ENCODE assay signal across 9 mouse cellular contexts in genomic region chr5:77807726-77808125, GRCm38 (mm10).
A peak's percentile ranks its signal among the peaks of the same experiment; 100 is the strongest.
DNase-seq lines count a peak whose midpoint lies in the region; TF ChIP-seq lines count a peak whose summit lies in the region.
"Had no signal": no experiment of that assay in that cellular context is flagged by ENCODE, and none has a peak within 500 bp of the region (broad histone marks: within the 10 kb centered on the region; RNA-seq: fewer than 3 reads in every experiment).

No protein-coding gene starts in this region.

- DNase-seq in heart, adult 11 months = peak; percentile 85
- no peak for DNase-seq in heart, postnatal 25 days (ENCODE audit: low spot score)
- DNase-seq in MEL (ENCODE audit: low read depth, low spot score) = peak; percentile 47
- DNase-seq in cerebellum, postnatal 14 days = peak; percentile 87 to 90
- peak; percentile 43 to 61 for DNase-seq in gastrocnemius, postnatal 4 days (ENCODE audit: low spot score in 2 of 2)
- DNase-seq in layer of hippocampus, postnatal 14 days (ENCODE audit: low spot score in 2 of 2) = peak; percentile 75 to 85
- peak; percentile 81 for DNase-seq in mesoderm, embryonic 11.5 days (ENCODE audit: low read depth, low spot score)
- peak; percentile 31 for DNase-seq in urinary bladder, postnatal 25 days (ENCODE audit: low spot score)
- DNase-seq: liver, embryonic 13.5 days had no signal

- H3K9ac ChIP-seq in MEL (ENCODE audit: control insufficient read depth, low read depth, low read length, poor library complexity, severe bottlenecking) = no peak overlapping the region
- H3K9ac ChIP-seq: liver, embryonic 13.5 days had no signal

- intact Hi-C loops in heart, postnatal 25 days (cut with DNase I) = loop anchor here (10.0 kb wide), 1 partner anchor 343 kb away; no protein-coding TSS in a partner anchor

- peak; percentile 60 for TF ChIP-seq RAD21 in MEL (IDR thresholded peaks at IDR 0.05; ENCODE audit: low read depth, low read length)

- TF ChIP-seq POLR2A in MEL (IDR thresholded peaks at IDR 0.05; ENCODE audit: control insufficient read depth in 1 of 2, insufficient read depth in 1 of 2, low read depth in 1 of 2, low read length in 2 of 2, poor library complexity in 1 of 2) = no peak

- no peaks in the 10 kb centered on the region for H3K79me2 ChIP-seq in MEL (ENCODE audit: control insufficient read depth, insufficient read depth, low read length, poor library complexity)

- TF ChIP-seq EP300 in MEL (IDR thresholded peaks at IDR 0.05; ENCODE audit: low read depth in 1 of 2, low read length in 2 of 2) = no peak

- peak; percentile 53 to 64 (median 60) for TF ChIP-seq CTCF in MEL (IDR thresholded peaks at IDR 0.05 in 2 of 3, conservative IDR thresholded peaks at IDR 0.05 in 1 of 3; ENCODE audit: control insufficient read depth in 1 of 3, insufficient read depth in 1 of 3, low read depth in 2 of 3, low read length in 3 of 3, poor library complexity in 1 of 3, severe bottlenecking in 1 of 3)

- H3K36me3 ChIP-seq in MEL (ENCODE audit: control insufficient read depth in 1 of 2, insufficient read depth in 2 of 2, low read length in 2 of 2) = no peaks in the 10 kb centered on the region
- H3K36me3 ChIP-seq: liver, embryonic 13.5 days had no signal

- H3K4me1 ChIP-seq in MEL (ENCODE audit: control insufficient read depth in 1 of 2, insufficient read depth in 2 of 2, low read length in 2 of 2) = no peaks in the 10 kb centered on the region
- H3K4me1 ChIP-seq: liver, embryonic 13.5 days had no signal

- no peak overlapping the region for H3K4me3 ChIP-seq in MEL (ENCODE audit: control insufficient read depth in 1 of 2, insufficient read depth in 1 of 2, low read depth in 2 of 2, low read length in 2 of 2)
- H3K4me3 ChIP-seq: liver, embryonic 13.5 days had no signal

- no peaks in the 10 kb centered on the region for H3K27me3 ChIP-seq in MEL (ENCODE audit: control insufficient read depth in 1 of 2, insufficient read depth in 2 of 2, low read length in 2 of 2)
- H3K27me3 ChIP-seq: liver, embryonic 13.5 days had no signal

- H3K27ac ChIP-seq in MEL (ENCODE audit: control insufficient read depth, low read depth, low read length) = no peak overlapping the region
- H3K27ac ChIP-seq: liver, embryonic 13.5 days had no signal

- no peaks in the 10 kb centered on the region for H3K9me3 ChIP-seq in MEL (replicated peaks; ENCODE audit: insufficient read depth, low read length)

TF ChIP-seq in MEL, 35 proteins besides CTCF, POLR2A, EP300 and RAD21:
- TF ChIP-seq SMC3 (IDR thresholded peaks at IDR 0.05; ENCODE audit: low read depth, low read length) (peak; percentile 64), BHLHE40 (IDR thresholded peaks at IDR 0.05; ENCODE audit: borderline replicate concordance, low read depth, low read length) (no peak)
